Mouse (Mus musculus) embryonic facial prominence, embryonic 13.5 days (tissue): Measurements from ENCODE around the gene Gm21860. TPM values are rescaled to one million over a fixed set of nuclear protein-coding genes. Genes with fewer than 3 reads are reported as not detected.
"Not testable (repeated sequence)": the region's sequence is repeated elsewhere in the genome, so short reads cannot be mapped to it uniquely, and the experiment has no call there.

Source experiments
- ATAC-seq: fragments of 200-750 bp; cut with Nextera tagmentation; 2 replicates; pipeline ENCODE4 v1.8.0; 2017; ENCODE audit warnings: low read depth; ENCODE audit not compliant: insufficient number of reproducible peaks, insufficient read depth, low FRiP score, low TSS enrichment
- H3K27ac ChIP-seq: fragments of 300-500 bp; sonication (generic); 2 replicates; pipeline ENCODE4 v1.5.1; 2015; ENCODE audit warnings: moderate library complexity, mild to moderate bottlenecking, inconsistent platforms
- H3K27me3 ChIP-seq: fragments of 300-500 bp; sonication (generic); 2 replicates; pipeline ENCODE4 v1.6.1; 2015; ENCODE audit warnings: mild to moderate bottlenecking, inconsistent platforms
- H3K36me3 ChIP-seq: fragments of 300-500 bp; sonication (generic); 2 replicates; pipeline ENCODE4 v1.6.1; 2015; ENCODE audit warnings: mild to moderate bottlenecking, inconsistent platforms
- H3K4me1 ChIP-seq: fragments of 300-500 bp; sonication (generic); 2 replicates; pipeline ENCODE4 v1.6.1; 2015; ENCODE audit warnings: inconsistent platforms
- H3K4me2 ChIP-seq: fragments of 300-500 bp; sonication (generic); 2 replicates; pipeline ENCODE4 v1.6.1; 2015; ENCODE audit warnings: moderate library complexity, mild to moderate bottlenecking, inconsistent platforms
- H3K4me3 ChIP-seq: fragments of 300-500 bp; sonication (generic); 2 replicates; pipeline ENCODE4 v1.5.1; 2015; ENCODE audit warnings: mild to moderate bottlenecking, inconsistent platforms
- H3K9ac ChIP-seq: fragments of 300-500 bp; sonication (generic); 2 replicates; pipeline ENCODE4 v1.6.1; 2015; ENCODE audit warnings: mild to moderate bottlenecking, inconsistent platforms
- H3K9me3 ChIP-seq: fragments of 300-500 bp; sonication (generic); 2 replicates; pipeline ENCODE4 v1.6.1; 2016; ENCODE audit warnings: inconsistent platforms
- WGBS: fragments of 180-500 bp; shearing (Covaris S2); methylation state at CpG from one replicate; pipeline ENCODE4 v1.1.7; 2015; ENCODE audit warnings: mixed read lengths; 5-methylcytosine and 5-hydroxymethylcytosine counted together
- polyA plus RNA-seq: library from polyadenylated mRNA; unstranded; fragments of >200 nt; fragmentation: Nextera tagmentation; extraction: Ambion mirVana; gene quantifications from 2 replicates; pipeline ENCODE4 v1.2.1, GENCODE M21; 2015

Gm21860 gene
- polyA plus RNA-seq = not detected in 2 replicates

DNA sequence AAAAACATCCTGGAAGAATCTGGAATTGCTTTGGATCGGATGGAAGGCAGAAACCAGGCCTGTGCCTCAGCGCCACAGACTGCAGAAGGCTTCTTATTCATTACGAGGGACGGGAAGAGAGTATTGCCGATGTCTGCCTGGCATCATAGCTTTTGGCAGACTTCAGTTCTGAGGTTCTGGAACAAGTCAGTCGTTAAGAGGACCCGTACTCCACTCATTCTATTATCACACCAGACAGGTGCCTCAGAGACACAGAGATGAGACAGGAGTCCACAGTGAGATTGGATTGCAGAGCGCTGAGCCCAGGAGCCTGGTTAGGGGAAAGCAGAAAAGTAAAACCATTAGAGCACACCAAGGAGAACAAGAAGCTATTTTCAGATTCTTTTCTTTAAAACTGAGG lies at the start of gene Gm21860:
Gene Gm21860 (minus strand): TSS at position 101 of the 400 bp plus-strand sequence.
- H3K4me2 ChIP-seq, H3K4me1 ChIP-seq, H3K36me3 ChIP-seq, H3K9ac ChIP-seq, H3K27me3 ChIP-seq, H3K9me3 ChIP-seq, H3K27ac ChIP-seq, ATAC-seq, H3K4me3 ChIP-seq: not testable (repeated sequence)
- WGBS = no CpG with 5 or more reads among the region's 8 CpGs

DNA sequence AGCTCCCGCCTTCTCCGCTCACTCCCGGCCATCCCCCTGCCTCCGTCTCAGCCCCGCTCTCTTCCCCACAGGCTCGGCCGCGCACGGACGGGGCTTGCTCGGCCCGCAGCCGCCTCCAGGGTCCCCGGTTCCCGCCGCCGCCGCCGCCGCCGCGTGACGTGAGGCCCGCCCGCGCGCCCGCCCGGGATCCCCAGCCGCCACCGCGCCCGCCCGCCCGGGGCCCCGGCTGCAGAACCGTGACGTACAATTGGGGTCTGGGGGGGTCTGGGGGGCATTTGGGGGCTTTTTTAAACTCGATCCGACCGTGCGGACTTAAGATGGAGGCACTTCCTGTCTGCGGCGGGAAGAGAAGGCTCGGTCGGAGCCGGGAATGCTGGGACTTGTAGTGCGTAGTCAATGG lies 29.8 kb upstream of the Gm21860 start, which contains the start of gene Gm47283:
Gene Gm47283 (plus strand): TSS at position 301 of the 400 bp plus-strand sequence.
- H3K4me2 ChIP-seq, H3K4me3 ChIP-seq, ATAC-seq, H3K4me1 ChIP-seq, H3K27ac ChIP-seq, H3K9me3 ChIP-seq, H3K36me3 ChIP-seq, H3K9ac ChIP-seq, H3K27me3 ChIP-seq: not testable (repeated sequence)
- no CpG with 5 or more reads among the region's 48 CpGs for WGBS

DNA sequence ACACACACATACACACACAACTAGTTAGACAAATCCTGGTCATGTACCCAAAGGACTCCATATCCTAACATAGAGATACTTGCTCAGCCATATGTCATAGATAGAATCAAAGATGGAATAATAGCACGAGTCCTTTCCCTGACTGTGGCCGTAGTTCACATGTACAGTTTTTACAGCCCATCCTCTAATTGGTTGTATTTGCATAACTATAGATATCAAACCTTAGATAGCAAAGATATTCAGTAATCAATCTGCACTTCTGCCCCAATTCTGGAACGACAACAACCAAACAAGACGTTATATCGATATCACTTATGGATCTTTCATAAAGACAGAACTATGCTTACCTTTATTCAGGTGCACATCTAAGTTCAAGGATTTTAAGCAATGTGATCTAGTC lies 9.4 kb downstream of the Gm21860 start:
- not testable (repeated sequence) for H3K27ac ChIP-seq, H3K9ac ChIP-seq, H3K4me1 ChIP-seq, H3K4me3 ChIP-seq, ATAC-seq, H3K27me3 ChIP-seq, H3K4me2 ChIP-seq
- H3K36me3 ChIP-seq = peaks cover 30% of the 10 kb centered on the region
- H3K9me3 ChIP-seq = peaks cover 30% of the 10 kb centered on the region
- 93% methylated on average over 5 of the region's 5 CpGs for WGBS

- Histone ChIP-seq H3K9me3 (peaks cover 38% of the 10 kb centered on the region), H3K4me3 (peak overlapping the region; percentile 20), H3K27ac (peak overlapping the region; percentile 35), H3K36me3 (peaks cover 37% of the 10 kb centered on the region), H3K4me2 (peak overlapping the region; percentile 14; the same call in 1 of the 2 replicates)
- ATAC-seq = peak; percentile 87
- H3K9ac ChIP-seq, H3K4me1 ChIP-seq, H3K27me3 ChIP-seq: not testable (repeated sequence)
- 68% methylated on average over 51 of the region's 51 CpGs for WGBS
These were observed 10.1 kb downstream of the Gm21860 start for GRCm38 (mm10) chrY:90744381-90744981.

- Histone ChIP-seq H3K4me3 (no peak overlapping the region), H3K4me2 (no peak overlapping the region), H3K9ac (no peak overlapping the region), H3K36me3 (peaks cover 44% of the 10 kb centered on the region), H3K9me3 (peaks cover 44% of the 10 kb centered on the region), H3K4me1 (no peaks in the 10 kb centered on the region), H3K27me3 (no peaks in the 10 kb centered on the region), H3K27ac (no peak overlapping the region)
- ATAC-seq = no peak
- 100% methylated on average over 2 of the region's 21 CpGs for WGBS
These were observed 10.8 kb downstream of the Gm21860 start for GRCm38 (mm10) chrY:90743811-90744220.

GRCm38 (mm10) chrY:90743053-90743810 lies 11.4 kb downstream of the Gm21860 start:
- 78% methylated on average over 42 of the region's 46 CpGs for WGBS
- peaks cover 45% of the 10 kb centered on the region for H3K9me3 ChIP-seq
- H3K27ac ChIP-seq, ATAC-seq, H3K4me1 ChIP-seq, H3K4me3 ChIP-seq, H3K27me3 ChIP-seq, H3K4me2 ChIP-seq, H3K9ac ChIP-seq: not testable (repeated sequence)
- H3K36me3 ChIP-seq = peaks cover 47% of the 10 kb centered on the region

DNA sequence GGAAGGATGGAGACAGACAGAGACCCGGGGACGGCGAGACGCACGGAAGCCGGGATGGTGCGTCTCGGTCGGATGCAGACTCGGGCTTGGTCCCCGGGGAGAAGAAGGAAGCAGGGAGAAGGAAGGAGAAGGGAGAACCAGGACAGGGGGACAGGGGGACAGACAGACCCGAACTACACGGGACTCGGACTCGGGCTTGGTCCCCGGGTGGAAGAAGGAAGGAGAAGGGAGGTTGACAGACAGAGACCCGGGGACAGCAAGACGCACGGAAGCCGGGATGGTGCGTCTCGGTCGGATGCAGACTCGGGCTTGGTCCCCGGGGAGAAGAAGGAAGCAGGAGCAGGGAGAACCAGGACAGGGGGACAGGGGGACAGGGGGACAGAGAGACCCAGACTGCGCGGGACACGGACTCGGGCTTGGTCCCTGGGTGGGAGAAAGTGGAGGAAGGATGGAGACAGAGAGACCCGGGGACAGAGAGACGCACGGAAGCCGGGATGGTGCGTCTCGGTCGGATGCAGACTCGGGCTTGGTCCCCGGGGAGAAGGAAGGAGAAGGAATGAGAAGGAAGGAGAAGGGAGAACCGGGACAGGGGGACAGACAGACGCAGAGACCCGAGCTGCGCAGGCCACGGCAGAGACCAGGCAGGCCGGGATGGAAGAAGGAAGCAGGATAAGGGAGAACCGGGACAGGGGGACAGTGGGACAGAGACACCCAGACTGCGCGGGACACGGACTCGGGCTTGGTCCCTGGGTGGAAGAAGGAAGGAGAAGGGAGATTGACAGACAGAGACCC lies 12.2 kb downstream of the Gm21860 start:
- not testable (repeated sequence) for H3K9ac ChIP-seq, ATAC-seq, H3K4me2 ChIP-seq, H3K4me1 ChIP-seq, H3K27me3 ChIP-seq, H3K4me3 ChIP-seq
- Histone ChIP-seq H3K36me3 (peaks cover 47% of the 10 kb centered on the region), H3K27ac (0 out of 2 replicates have a peak overlapping the region, but pooled peaks have one; percentile 1), H3K9me3 (peaks cover 45% of the 10 kb centered on the region)
- 87% methylated on average over 49 of the region's 49 CpGs for WGBS

GRCm38 (mm10) chrY:90741452-90742260 lies 13.0 kb downstream of the Gm21860 start:
- H3K36me3 ChIP-seq = peaks cover 47% of the 10 kb centered on the region
- H3K4me2 ChIP-seq, H3K4me3 ChIP-seq, H3K27me3 ChIP-seq, H3K4me1 ChIP-seq, H3K9ac ChIP-seq: not testable (repeated sequence)
- peak; percentile 60 for ATAC-seq
- H3K9me3 ChIP-seq = peaks cover 45% of the 10 kb centered on the region
- 84% methylated on average over 43 of the region's 43 CpGs for WGBS
- 0 out of 2 replicates have a peak overlapping the region, but pooled peaks have one; percentile 3 for H3K27ac ChIP-seq

DNA sequence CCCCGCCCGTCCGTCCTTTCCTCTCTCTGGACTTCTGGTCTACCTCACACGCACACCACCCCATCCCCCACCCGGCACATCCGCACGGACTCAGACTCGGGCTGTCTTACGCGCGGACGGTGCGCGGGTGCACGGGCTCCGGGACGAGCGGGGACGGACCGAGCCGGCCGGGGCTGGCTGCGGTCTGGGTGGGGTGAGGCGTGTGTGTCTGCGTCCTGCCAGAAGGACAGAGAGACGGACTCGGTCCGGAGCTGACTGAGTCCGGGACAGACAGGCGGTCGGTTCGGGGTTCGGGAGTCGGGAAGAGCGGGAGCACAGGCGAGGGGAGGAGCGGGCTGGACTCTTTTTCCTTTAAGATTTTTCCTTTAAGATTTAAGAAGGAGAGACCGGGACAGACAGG lies 13.6 kb downstream of the Gm21860 start:
- not testable (repeated sequence) for H3K9ac ChIP-seq, H3K4me3 ChIP-seq, H3K4me1 ChIP-seq, H3K27me3 ChIP-seq, H3K27ac ChIP-seq, H3K4me2 ChIP-seq
- Histone ChIP-seq H3K9me3 (peaks cover 45% of the 10 kb centered on the region), H3K36me3 (peaks cover 47% of the 10 kb centered on the region)
- ATAC-seq = peak; percentile 65
- 78% methylated on average over 38 of the region's 38 CpGs for WGBS

DNA sequence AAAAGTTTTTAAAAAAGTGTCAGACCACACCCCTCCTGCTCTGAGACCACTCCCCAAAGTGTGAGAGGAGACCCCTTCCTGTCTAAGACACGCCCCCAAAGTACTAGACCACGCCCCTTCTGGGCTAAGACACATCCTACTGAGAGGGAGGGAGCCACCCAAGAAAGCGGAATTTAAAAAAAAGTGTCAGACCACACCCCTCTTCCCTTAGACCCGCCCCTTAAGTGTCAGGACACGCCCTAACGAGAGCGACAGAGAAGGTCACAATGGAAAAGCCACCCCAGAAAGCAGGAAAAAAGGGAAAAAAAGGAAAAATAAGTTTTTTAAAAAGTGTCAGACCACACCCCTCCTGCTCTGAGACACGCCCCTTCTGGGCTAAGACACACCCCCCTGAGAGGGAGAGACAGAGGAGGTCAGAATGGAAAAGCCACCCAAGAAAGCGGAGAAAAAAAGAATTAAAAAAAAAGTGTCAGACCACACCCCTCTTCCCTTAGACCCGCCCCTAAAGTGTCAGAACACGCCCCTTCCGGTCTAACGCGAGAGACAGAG lies 14.5 kb downstream of the Gm21860 start:
- H3K36me3 ChIP-seq = peaks cover 47% of the 10 kb centered on the region
- H3K4me3 ChIP-seq = no peak overlapping the region
- WGBS = 48% methylated on average over 14 of the region's 14 CpGs
- no peak overlapping the region for H3K27ac ChIP-seq
- no peak overlapping the region for H3K9ac ChIP-seq
- H3K4me2 ChIP-seq = no peak overlapping the region
- H3K9me3 ChIP-seq = peaks cover 45% of the 10 kb centered on the region
- H3K27me3 ChIP-seq = no peaks in the 10 kb centered on the region
- ATAC-seq = peak; percentile 8; the same call in 1 of the 2 replicates
- no peaks in the 10 kb centered on the region for H3K4me1 ChIP-seq
